Mouse (Mus musculus) C2C12 (cell line): ENCODE data around the gene Gnao1. TPM values are rescaled to one million over a fixed set of nuclear protein-coding genes. Genes with fewer than 3 reads are reported as not detected.

Experiments
- H3K27me3 ChIP-seq: one replicate; pipeline ENCODE4 v1.6.1; 2011; ENCODE audit not compliant: control insufficient read depth, insufficient read depth, insufficient read length
- H3K36me3 ChIP-seq: one replicate; pipeline ENCODE4 v1.6.1; 2011; ENCODE audit not compliant: control insufficient read depth, insufficient read depth
- H3K4me3 ChIP-seq: one replicate; pipeline ENCODE4 v1.5.1; 2011; ENCODE audit warnings: mild to moderate bottlenecking, control low read depth; ENCODE audit not compliant: poor library complexity, insufficient read depth, severe bottlenecking
- H3K79me2 ChIP-seq: one replicate; pipeline ENCODE4 v1.6.1; 2011; ENCODE audit not compliant: control insufficient read depth, insufficient read depth
- H3K79me3 ChIP-seq: one replicate; pipeline ENCODE4 v1.6.1; 2011; ENCODE audit warnings: low read depth, control low read depth
- H3ac ChIP-seq: one replicate; pipeline ENCODE3; 2011; ENCODE audit warnings: low read depth; ENCODE audit not compliant: control insufficient read depth, insufficient read length
- CEBPB ChIP-seq: IDR thresholded peaks from one replicate; pipeline ENCODE4 v1.6.1; 2011; ENCODE audit warnings: low read depth, mild to moderate bottlenecking, control low read depth, moderate library complexity
- CTCF ChIP-seq: IDR thresholded peaks from one replicate; pipeline ENCODE4 v1.5.1; 2011; ENCODE audit not compliant: control insufficient read depth, insufficient read depth, insufficient read length
- FOSL1 ChIP-seq: IDR thresholded peaks from one replicate; pipeline ENCODE4 v1.8.0; 2011; ENCODE audit warnings: mild to moderate bottlenecking, low read length; ENCODE audit not compliant: poor library complexity, insufficient read depth, severe bottlenecking
- MAX ChIP-seq: IDR thresholded peaks from one replicate; pipeline ENCODE4 v1.6.1; 2011; ENCODE audit warnings: mild to moderate bottlenecking, control low read depth
- MYOD1 ChIP-seq: IDR thresholded peaks from one replicate; pipeline ENCODE4 v1.6.1; 2011; ENCODE audit warnings: low read depth; ENCODE audit not compliant: control insufficient read depth, insufficient read length
- MYOG ChIP-seq: IDR thresholded peaks from one replicate; pipeline ENCODE4 v1.6.1; 2011; ENCODE audit not compliant: control insufficient read depth, insufficient read length; ENCODE audit errors: extremely low read depth
- USF1 ChIP-seq: IDR thresholded peaks from one replicate; pipeline ENCODE4 v1.6.1; 2011; ENCODE audit warnings: low read depth, mild to moderate bottlenecking, control low read depth, moderate library complexity
- polyA plus RNA-seq: library from polyadenylated mRNA; unstranded; fragments of >200 nt; fragmentation: generic; extraction: Trizol; gene quantifications from one replicate; pipeline ENCODE4 v1.2.1, GENCODE M21; 2012; ENCODE audit warnings: missing spikeins

The Gnao1 gene
- polyA plus RNA-seq, 1 experiment, result 20.5 TPM

DNA sequence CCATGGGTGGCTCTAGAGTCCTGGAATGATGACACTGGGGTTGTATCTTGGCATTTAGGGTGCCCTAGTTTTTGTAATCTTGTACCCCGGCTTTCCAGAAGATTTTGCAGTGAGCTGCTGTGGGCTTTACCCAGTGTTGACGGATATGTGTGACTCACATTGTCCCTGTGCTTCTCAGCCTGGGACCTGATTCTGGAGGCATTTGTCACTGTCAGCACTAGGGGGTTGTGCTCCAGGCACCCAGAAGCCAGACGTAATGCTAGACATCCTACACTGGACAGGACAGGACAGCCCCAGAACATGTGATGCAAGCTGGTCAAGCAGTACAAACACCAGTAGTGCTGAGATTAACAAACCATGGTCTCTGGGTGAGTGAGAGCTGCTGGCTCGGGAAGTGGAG lies 136.0 kb downstream of the Gnao1 start:
- no peak for TF ChIP-seq USF1
- no peak for TF ChIP-seq MAX
- TF ChIP-seq MYOD1, result no peak
- TF ChIP-seq FOSL1, result no peak
- no peak for TF ChIP-seq CEBPB
- no peak for TF ChIP-seq MYOG
- TF ChIP-seq CTCF, result no peak
- Histone ChIP-seq H3K27me3 (no peaks in the 10 kb centered on the region), H3K36me3 (peaks cover 9% of the 10 kb centered on the region), H3K4me3 (no peak overlapping the region), H3K79me3 (no peaks in the 10 kb centered on the region), H3ac (no peak overlapping the region), H3K79me2 (no peaks in the 10 kb centered on the region)

DNA sequence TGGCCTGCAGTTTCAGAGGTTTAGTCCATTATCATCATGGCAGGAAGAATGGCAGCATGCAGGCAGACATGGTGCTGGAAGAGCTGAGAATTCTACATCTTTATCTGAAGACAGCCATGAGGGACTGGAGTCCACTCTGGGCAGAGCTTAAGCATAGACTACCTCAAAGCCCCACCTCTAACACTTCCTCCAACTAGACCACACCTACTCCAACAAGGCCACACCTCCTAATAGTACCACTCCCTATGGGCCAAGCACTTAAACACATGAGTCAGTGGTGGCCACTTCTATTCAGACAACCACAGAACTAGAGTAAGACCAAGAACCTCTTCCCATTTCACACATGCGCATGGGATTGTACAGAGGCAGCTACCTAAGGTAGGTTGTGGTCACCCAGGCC lies 136.6 kb downstream of the Gnao1 start:
- Histone ChIP-seq H3K79me3 (no peaks in the 10 kb centered on the region), H3K36me3 (peaks cover 9% of the 10 kb centered on the region), H3K79me2 (no peaks in the 10 kb centered on the region), H3K27me3 (no peaks in the 10 kb centered on the region), H3ac (no peak overlapping the region), H3K4me3 (no peak overlapping the region)
- TF ChIP-seq USF1 (no peak), MAX (no peak)

DNA sequence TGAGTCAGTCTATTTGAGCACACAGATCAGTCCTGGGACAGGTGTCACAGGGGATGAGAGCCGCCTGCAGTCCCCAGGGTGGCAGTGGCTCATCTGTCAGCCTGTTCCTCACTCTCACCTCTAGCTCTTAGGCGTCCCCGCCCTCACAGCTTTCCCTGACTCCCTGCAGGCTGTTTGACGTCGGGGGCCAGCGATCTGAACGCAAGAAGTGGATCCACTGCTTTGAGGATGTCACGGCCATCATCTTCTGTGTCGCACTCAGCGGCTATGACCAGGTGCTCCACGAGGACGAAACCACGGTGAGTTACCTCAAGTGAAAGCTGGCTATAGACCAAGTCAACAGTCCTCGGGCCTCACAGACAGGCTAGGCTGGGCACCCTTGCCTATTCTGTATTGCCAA lies 140.4 kb downstream of the Gnao1 start:
- TF ChIP-seq MYOD1 (no peak), FOSL1 (no peak), CEBPB (no peak), CTCF (no peak), MAX (no peak), USF1 (no peak), MYOG (no peak)
- Histone ChIP-seq H3K36me3 (peaks cover 11% of the 10 kb centered on the region), H3K79me2 (no peaks in the 10 kb centered on the region), H3K4me3 (no peak overlapping the region), H3ac (no peak overlapping the region), H3K27me3 (no peaks in the 10 kb centered on the region), H3K79me3 (no peaks in the 10 kb centered on the region)

DNA sequence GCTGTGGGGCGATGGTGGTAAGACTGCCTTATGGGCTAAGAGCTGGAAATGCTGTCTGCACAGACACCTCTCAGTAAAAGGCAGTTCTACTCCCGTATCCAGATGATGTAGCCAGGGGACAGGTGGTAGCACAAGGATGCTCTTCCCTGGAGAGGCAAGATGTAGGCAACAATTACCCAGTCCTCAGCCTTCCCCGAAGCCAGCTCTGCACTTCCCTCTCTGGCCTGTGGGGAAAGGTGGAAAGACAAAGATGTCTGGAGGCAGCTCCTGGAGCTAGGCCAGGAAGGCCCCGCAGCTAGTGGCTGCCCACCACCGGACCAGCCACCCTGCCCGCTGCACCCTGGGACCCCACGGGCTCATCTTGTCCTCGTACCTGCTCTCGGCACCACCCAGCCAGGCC lies 142.7 kb downstream of the Gnao1 start:
- H3ac ChIP-seq, result no peak overlapping the region
- H3K27me3 ChIP-seq, result no peaks in the 10 kb centered on the region
- peaks cover 8% of the 10 kb centered on the region for H3K36me3 ChIP-seq
- H3K79me3 ChIP-seq, result no peaks in the 10 kb centered on the region
- H3K79me2 ChIP-seq, result no peaks in the 10 kb centered on the region
- H3K4me3 ChIP-seq, result no peak overlapping the region
- TF ChIP-seq MYOD1, result no peak
- no peak for TF ChIP-seq CTCF
- TF ChIP-seq FOSL1, result no peak
- TF ChIP-seq CEBPB, result no peak
- TF ChIP-seq MYOG, result no peak
- no peak for TF ChIP-seq USF1
- no peak for TF ChIP-seq MAX

DNA sequence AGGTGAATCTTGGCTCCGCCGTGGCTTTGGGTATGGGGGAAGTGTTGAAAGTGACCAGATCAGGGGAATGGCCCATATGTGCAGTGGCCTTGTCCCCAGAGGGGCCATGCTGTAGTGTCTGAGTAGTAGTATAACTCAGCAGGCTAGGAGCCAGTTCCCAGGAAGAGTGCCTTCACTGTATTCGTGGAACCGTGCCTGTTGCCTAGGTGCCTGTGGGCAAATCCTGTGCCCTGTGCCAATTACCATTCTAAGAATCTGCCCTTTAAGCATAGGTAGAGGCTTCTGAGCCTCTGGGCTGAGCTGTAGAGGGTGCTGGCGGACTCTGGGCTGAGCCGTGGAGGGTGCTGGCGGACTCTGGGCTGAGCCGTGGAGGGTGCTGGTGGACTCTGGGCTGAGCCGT lies 148.6 kb downstream of the Gnao1 start:
- no peak overlapping the region for H3K4me3 ChIP-seq
- no peaks in the 10 kb centered on the region for H3K79me2 ChIP-seq
- H3K79me3 ChIP-seq, result no peaks in the 10 kb centered on the region
- H3ac ChIP-seq, result no peak overlapping the region
- TF ChIP-seq MYOD1, result no peak
- TF ChIP-seq CTCF, result no peak
- no peak for TF ChIP-seq CEBPB
- TF ChIP-seq USF1, result no peak
- TF ChIP-seq FOSL1, result no peak
- TF ChIP-seq MYOG, result no peak
- no peak for TF ChIP-seq MAX
- no peaks in the 10 kb centered on the region for H3K27me3 ChIP-seq
- peaks cover 2% of the 10 kb centered on the region for H3K36me3 ChIP-seq

DNA sequence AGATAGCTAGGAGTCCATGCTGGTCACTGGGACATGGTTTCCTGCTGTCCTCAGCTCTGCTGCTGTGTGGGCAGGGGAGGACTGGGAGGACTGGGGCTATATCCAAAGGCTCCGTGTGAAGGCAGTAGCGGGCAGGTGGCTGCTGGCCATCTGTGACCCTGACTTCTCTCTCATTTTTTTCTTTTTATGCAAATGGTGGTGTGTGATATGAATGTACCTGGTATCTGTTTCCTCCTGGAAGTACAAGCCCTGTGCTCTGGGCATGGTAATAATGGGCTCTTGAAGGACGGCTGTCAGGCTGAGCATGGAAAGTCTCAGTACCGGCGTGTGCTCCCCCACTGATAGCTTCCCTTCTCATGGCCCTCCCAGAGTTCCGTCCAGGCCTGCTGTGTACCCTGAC lies 151.1 kb downstream of the Gnao1 start:
- TF ChIP-seq MYOG (no peak), MYOD1 (no peak), MAX (no peak), CEBPB (no peak), CTCF (no peak), USF1 (no peak), FOSL1 (no peak)
- no peaks in the 10 kb centered on the region for H3K79me2 ChIP-seq
- H3K4me3 ChIP-seq, result no peak overlapping the region
- H3K79me3 ChIP-seq, result no peaks in the 10 kb centered on the region
- H3K36me3 ChIP-seq, result no peaks in the 10 kb centered on the region
- no peaks in the 10 kb centered on the region for H3K27me3 ChIP-seq
- no peak overlapping the region for H3ac ChIP-seq
